Mouse (Mus musculus) gastrocnemius, adult 8-10 months (tissue): Measurements from ENCODE around the gene Mdfi. TPM values are rescaled to one million over a fixed set of nuclear protein-coding genes. Genes with fewer than 3 reads are reported as not detected.
"Not testable (repeated sequence)": the region's sequence is repeated elsewhere in the genome, so short reads cannot be mapped to it uniquely, and the experiment has no call there.

Source experiments
- DNase-seq, 2 experiments: peaks; one replicate each; pipeline ENCODE4 v3.0.0; 2022; ENCODE audit warnings: low spot score in 2 of 2
- total RNA-seq, 4 experiments: library from RNA; stranded (reverse); gene quantifications; 2 replicates each; pipeline ENCODE4 v1.2.4; 2022

Gene Mdfi
- 1 to 10 TPM in 1 of 4 experiments, under 1 TPM in 3; 0.32 to 1.4 (median 0.55) TPM for total RNA-seq

- no peak for DNase-seq
Measured at GRCm38 (mm10) chr17:47834482-47834767, at the start of gene Mdfi. Gene Mdfi (minus strand): TSS chr17:47834691.

- no peak for DNase-seq
Measured at GRCm38 (mm10) chr17:47883099-47883498, 48.6 kb upstream of the Mdfi start.

- peak in 1 of 2 experiments; percentile 23 for DNase-seq
Measured at GRCm38 (mm10) chr17:47881330-47881729, 46.8 kb upstream of the Mdfi start.

GRCm38 (mm10) chr17:47879207-47879606, 44.7 kb upstream of the Mdfi start:
- DNase-seq: no peak

GRCm38 (mm10) chr17:47878378-47879089, 44.0 kb upstream of the Mdfi start:
- DNase-seq: peak in 1 of 2 experiments; percentile 14

DNA sequence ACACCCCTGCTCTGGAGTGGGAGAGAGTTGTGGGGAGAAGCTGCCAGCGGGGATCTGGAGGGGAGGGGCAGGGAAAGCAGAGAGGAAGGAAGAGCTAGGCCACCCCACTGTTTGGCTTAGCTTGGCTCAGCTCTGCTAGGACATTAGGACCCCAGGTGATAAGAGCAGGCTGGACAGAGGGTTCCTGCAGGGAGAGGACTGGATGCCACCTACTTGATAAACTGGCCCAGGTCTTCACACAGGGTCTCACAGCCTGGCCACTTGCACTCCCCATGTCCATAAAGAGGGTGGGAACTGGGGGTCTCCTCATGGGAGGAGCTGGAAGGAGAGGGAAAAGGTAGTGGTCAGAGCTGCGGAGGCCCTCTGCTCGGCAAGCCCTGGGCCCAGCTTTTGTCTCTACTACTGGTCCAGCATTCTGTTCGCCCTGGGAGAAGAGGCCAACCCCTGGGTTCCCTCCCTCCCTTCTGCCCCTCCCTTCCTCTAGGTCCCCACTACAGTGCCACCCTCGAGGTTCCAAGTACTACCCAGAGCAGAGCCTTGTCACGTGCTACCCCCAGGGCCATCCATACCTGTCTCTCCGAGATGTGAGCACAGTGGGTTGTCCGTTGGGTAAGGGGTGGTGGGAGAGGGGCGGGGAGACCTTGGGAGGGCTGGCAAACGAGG, 43.4 kb upstream of the Mdfi start:
- DNase-seq: no peak

DNA sequence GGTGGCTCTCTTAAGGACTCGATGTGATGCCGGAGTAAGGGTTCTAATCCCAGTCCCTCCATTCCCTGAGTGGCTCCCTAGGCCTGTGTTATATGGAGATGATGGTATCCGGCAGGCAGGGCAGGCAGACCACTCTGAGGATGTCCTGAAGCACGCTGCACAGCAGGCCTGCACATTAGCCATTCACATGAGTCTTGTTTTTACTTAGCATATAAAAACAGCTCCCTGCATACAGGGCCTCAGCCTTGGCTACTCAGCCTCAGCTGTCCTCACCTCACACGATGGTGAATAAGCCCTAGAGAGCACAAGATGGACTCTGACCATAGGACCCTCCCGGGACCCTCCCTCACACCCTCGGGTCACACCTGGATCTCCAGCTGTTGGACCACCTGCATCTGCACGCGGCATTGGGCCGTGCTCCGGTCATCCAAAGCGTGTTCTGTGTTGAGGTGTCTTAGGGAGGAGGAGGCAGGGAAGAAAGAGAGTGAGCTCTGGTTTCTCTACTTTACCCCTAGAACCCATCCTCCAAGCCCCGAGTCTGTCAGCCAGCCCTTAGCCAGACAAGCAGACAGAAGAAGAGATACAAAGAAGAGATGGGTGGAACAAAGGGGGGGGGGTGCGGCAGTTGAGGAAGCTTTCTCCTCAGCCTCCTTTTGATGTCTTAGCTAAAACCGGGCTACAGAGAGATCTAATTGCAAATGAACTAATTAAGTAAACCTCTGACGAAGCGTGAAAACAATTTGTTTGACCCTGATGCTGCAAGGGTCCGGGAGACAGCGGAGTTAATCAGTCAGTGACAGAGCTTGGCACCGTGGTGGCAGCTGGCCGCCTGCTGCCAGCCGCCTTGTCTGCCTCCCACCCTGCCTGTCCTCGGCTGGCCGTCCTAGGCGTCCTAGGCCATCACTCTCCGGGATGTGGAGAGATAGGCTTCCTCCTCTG, 42.6 kb upstream of the Mdfi start:
- no peak for DNase-seq

DNA sequence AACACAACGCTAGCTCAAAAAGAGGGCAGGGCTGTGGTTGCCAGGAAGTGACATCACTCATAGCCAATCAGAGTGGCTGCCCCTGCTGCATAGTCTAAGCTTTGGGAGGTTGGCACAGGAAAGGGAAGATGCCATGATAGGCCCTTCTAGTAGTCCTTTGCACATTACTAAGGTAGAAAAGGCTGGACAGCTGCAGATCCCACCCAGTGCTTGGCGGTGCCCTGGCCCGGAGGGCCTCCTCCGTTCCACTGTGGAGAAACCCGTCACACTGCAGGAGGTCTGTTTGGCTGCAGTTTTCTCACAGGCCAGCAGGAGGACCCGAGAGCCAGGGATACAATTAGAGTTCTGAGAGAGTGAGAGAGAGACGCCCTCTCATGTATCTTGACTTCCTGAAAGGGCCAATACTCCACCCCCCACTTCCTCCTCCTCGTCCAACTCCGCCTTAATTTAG, 38.9 kb upstream of the Mdfi start:
- DNase-seq: peak; percentile 78 to 79

- no peak for DNase-seq
Measured at GRCm38 (mm10) chr17:47872311-47873011, 38.0 kb upstream of the Mdfi start.

GRCm38 (mm10) chr17:47869874-47870273, 35.4 kb upstream of the Mdfi start:
- no peak for DNase-seq

- DNase-seq: no peak
Measured at GRCm38 (mm10) chr17:47866037-47866436, 31.5 kb upstream of the Mdfi start.

- DNase-seq: peak; percentile 68 to 75
Measured at GRCm38 (mm10) chr17:47864496-47864895, 30.0 kb upstream of the Mdfi start.

- DNase-seq: no peak
Measured at GRCm38 (mm10) chr17:47863437-47863836, 28.9 kb upstream of the Mdfi start.

DNA sequence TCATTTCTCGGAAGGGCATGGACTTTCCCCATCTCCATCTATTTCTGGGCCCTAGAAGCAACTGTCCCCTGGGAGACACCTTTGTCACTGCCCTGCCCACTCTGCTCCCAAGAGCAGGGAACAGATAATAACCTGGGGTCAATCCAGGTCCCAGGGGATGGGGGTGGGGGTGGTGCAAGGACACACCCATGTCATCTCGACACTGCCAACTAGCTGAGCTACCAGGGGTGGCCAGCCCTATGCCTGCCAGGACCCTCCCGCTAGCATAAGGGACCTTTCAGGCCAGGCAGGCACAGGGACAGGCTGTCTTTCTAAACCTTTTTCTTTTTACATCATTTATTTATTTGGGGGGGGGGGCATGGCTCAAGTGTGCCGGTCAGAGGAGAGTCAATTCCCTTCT, 28.5 kb upstream of the Mdfi start:
- DNase-seq: no peak

GRCm38 (mm10) chr17:47855544-47855943, 21.1 kb upstream of the Mdfi start:
- DNase-seq: no peak

DNA sequence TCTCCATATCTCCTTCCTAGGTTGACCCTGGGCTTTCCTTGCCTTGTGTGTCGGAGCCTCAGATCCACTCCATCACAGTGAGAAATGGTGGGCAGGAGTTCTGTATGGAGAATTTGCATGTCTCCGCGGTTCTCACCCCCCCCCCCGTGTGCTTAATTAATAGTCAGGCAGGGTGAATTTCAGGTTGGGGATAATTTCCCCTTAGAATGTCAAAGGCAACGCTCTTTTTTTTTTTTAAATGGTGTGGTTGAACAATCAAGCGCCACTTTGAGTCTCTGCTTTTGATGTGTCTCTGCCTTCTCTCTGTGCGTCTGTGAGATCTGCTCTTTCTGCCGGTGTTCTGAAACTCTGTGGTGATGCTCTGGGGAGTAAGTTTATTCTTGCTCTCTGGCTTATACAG, 20.4 kb upstream of the Mdfi start:
- no peak for DNase-seq

DNA sequence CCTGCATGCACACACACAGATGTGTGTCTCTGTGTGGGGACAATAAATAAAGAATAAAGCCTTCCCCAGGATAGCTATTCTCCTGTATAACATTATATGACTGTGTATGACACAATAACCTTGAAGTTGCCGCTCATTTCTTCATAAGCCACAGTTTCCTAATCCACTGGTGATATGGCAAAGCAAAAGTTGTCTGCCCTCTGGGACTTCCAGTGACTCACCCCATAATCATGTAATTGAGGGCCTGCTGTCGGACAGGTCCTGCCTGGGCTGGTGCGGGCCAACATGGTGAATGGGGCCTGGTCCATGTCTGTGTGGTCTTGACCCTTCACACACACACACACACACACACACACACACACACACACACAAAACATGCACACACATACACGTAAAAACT, 19.3 kb upstream of the Mdfi start:
- no peak for DNase-seq

GRCm38 (mm10) chr17:47853336-47853735, 18.8 kb upstream of the Mdfi start:
- DNase-seq: no peak

DNA sequence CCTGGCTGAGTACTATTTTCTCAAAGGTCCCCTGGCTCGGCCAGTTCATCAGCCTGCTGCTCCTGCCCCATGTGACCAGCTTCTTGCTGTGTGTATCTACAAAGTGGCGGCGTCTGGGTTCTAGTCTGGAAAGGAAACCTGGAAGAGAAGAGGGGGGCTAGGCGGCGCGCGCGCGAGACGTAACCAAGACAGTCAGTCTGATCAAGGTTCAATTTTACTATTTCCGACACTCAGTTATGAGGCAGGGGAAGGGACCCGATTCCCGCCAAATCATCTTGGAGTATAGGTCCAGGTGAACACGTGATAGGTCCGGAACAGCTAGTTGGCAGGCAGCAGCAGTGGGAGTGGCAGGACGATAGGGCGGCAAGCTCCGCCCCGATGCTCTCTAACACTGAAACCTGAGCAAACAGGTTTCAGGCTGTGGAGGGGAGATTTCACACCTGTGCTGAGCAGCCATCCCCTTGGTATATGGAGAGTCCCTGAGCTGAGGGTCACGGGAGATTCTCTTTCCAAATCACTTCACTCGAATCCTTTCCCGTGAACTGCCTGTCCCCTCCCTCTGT, 17.4 kb upstream of the Mdfi start:
- DNase-seq: not testable (repeated sequence)

- DNase-seq: no peak
Measured at GRCm38 (mm10) chr17:47850639-47851314, 16.3 kb upstream of the Mdfi start.
